8 mouse cellular contexts compared by ENCODE assay signal in genomic region chr7:65156514-65156911, GRCm38 (mm10). TPM values are rescaled to one million over a fixed set of nuclear protein-coding genes. Genes with fewer than 3 reads are reported as not detected.
A peak's percentile ranks its signal among the peaks of the same experiment; 100 is the strongest.
DNase-seq lines count a peak whose midpoint lies in the region; ATAC-seq and TF ChIP-seq lines count a peak whose summit lies in the region.

TSS of gene Fam189a1 (minus strand) at chr7:65156570.

- ATAC-seq in Patski: peak; percentile 46
- ATAC-seq in embryonic facial prominence, embryonic 12.5 days (ENCODE audit: insufficient number of reproducible peaks, insufficient read depth, low FRiP score, low TSS enrichment): peak; percentile 59
- ATAC-seq in hindbrain, embryonic 13.5 days (ENCODE audit: low FRiP score): no peak; the same call in 1 of the 2 replicates
- peak; percentile 81 for ATAC-seq in limb, embryonic 13.5 days (ENCODE audit: low FRiP score, low read depth)
- ATAC-seq in neural tube, embryonic 14.5 days (ENCODE audit: low read depth): no peak; the same call in 1 of the 2 replicates

- in situ Hi-C loops in Patski (cut with MboI; ENCODE audit: low pct_unique_long_range_greater_than_20kb): no loop called here

- CTCF ChIA-PET in Patski (lab: Charles Lee): no interaction called here

- peak within 1 kb of the TSS; percentile 99 for H3K4me2 ChIP-seq in embryonic facial prominence, embryonic 12.5 days (replicated peaks)
- peak within 1 kb of the TSS; percentile 97 for H3K4me2 ChIP-seq in hindbrain, embryonic 13.5 days
- peak within 1 kb of the TSS; percentile 96 for H3K4me2 ChIP-seq in limb, embryonic 13.5 days (replicated peaks)
- peak within 1 kb of the TSS; percentile 89 for H3K4me2 ChIP-seq in neural tube, embryonic 14.5 days (ENCODE audit: low read depth, low read length)

- no peaks in the 10 kb centered on the region for H3K4me1 ChIP-seq in embryonic facial prominence, embryonic 12.5 days
- peaks cover 22% of the 10 kb centered on the region for H3K4me1 ChIP-seq in hindbrain, embryonic 13.5 days (replicated peaks)
- H3K4me1 ChIP-seq in limb, embryonic 13.5 days: peaks cover 11% of the 10 kb centered on the region
- H3K4me1 ChIP-seq in neural tube, embryonic 14.5 days (ENCODE audit: control insufficient read depth, insufficient read depth, low read length): no peaks in the 10 kb centered on the region; the same call in 1 of the 2 replicates

- no peak for TF ChIP-seq CTCF in Patski (IDR thresholded peaks at IDR 0.05)

- no peaks in the 10 kb centered on the region for H3K9me3 ChIP-seq in embryonic facial prominence, embryonic 12.5 days
- H3K9me3 ChIP-seq in hindbrain, embryonic 13.5 days: no peaks in the 10 kb centered on the region
- H3K9me3 ChIP-seq in limb, embryonic 13.5 days: no peaks in the 10 kb centered on the region
- H3K9me3 ChIP-seq in neural tube, embryonic 14.5 days (ENCODE audit: control insufficient read depth, low read length): no peaks in the 10 kb centered on the region

- H3K4me3 ChIP-seq in embryonic facial prominence, embryonic 12.5 days: peak within 1 kb of the TSS; percentile 62
- peak within 1 kb of the TSS; percentile 71 for H3K4me3 ChIP-seq in hindbrain, embryonic 13.5 days
- H3K4me3 ChIP-seq in limb, embryonic 13.5 days: peak within 1 kb of the TSS; percentile 70
- peak within 1 kb of the TSS; percentile 71 for H3K4me3 ChIP-seq in neural tube, embryonic 14.5 days (ENCODE audit: low read depth, low read length)

- peaks cover 33% of the 10 kb centered on the region for H3K27me3 ChIP-seq in Patski
- H3K27me3 ChIP-seq in embryonic facial prominence, embryonic 12.5 days: peaks cover 40% of the 10 kb centered on the region
- peaks cover 20% of the 10 kb centered on the region for H3K27me3 ChIP-seq in hindbrain, embryonic 13.5 days
- H3K27me3 ChIP-seq in limb, embryonic 13.5 days: peaks cover 52% of the 10 kb centered on the region
- H3K27me3 ChIP-seq in neural tube, embryonic 14.5 days (ENCODE audit: control insufficient read depth, insufficient read depth, low read length): no peaks in the 10 kb centered on the region

- H3K27ac ChIP-seq in embryonic facial prominence, embryonic 12.5 days: peak within 1 kb of the TSS; percentile 23; the same call in 1 of the 2 replicates
- H3K27ac ChIP-seq in hindbrain, embryonic 13.5 days: peak within 1 kb of the TSS; percentile 93
- H3K27ac ChIP-seq in limb, embryonic 13.5 days: peak within 1 kb of the TSS; percentile 58; the same call in 1 of the 2 replicates
- H3K27ac ChIP-seq in neural tube, embryonic 14.5 days (ENCODE audit: low read depth, low read length): peak within 1 kb of the TSS; percentile 85

- under 1% methylated on average over 23 of the region's 50 CpGs for WGBS in embryonic facial prominence, embryonic 12.5 days
- WGBS in hindbrain, embryonic 13.5 days: 1% methylated on average over 44 of the region's 50 CpGs
- 0% methylated on average over 36 of the region's 50 CpGs for WGBS in limb, embryonic 13.5 days
- WGBS in neural tube, embryonic 14.5 days: under 1% methylated on average over 20 of the region's 50 CpGs

- POLR2A ChIA-PET in Patski (lab: Charles Lee): no interaction called here

- DNase-seq in heart, adult 11 months: peak; percentile 81
- DNase-seq in heart, postnatal 25 days (ENCODE audit: low spot score): no peak
- no peak for DNase-seq in Patski (ENCODE audit: low read depth, low spot score)
- DNase-seq in urinary bladder, postnatal 10 days (ENCODE audit: low spot score): no peak

- no peaks in the 10 kb centered on the region for H3K36me3 ChIP-seq in embryonic facial prominence, embryonic 12.5 days
- no peaks in the 10 kb centered on the region for H3K36me3 ChIP-seq in hindbrain, embryonic 13.5 days
- no peaks in the 10 kb centered on the region for H3K36me3 ChIP-seq in limb, embryonic 13.5 days
- no peaks in the 10 kb centered on the region for H3K36me3 ChIP-seq in neural tube, embryonic 14.5 days (ENCODE audit: control insufficient read depth, insufficient read depth, low read length)

- peak within 1 kb of the TSS; percentile 69 for H3K9ac ChIP-seq in embryonic facial prominence, embryonic 12.5 days
- peak within 1 kb of the TSS; percentile 85 for H3K9ac ChIP-seq in hindbrain, embryonic 13.5 days
- peak within 1 kb of the TSS; percentile 81 for H3K9ac ChIP-seq in limb, embryonic 13.5 days
- H3K9ac ChIP-seq in neural tube, embryonic 14.5 days (replicated peaks; ENCODE audit: low read depth, low read length): peak within 1 kb of the TSS; percentile 75

- intact Hi-C loops in heart, postnatal 25 days (cut with DNase I): no loop called here

RNA-seq across cellular contexts. Expression of gene Fam189a1, which starts in this region (rescaled TPM):
- not detected for total RNA-seq in heart, postnatal 25 days (2021)
- 2.7 TPM for polyA plus RNA-seq in Patski (2021)
- 2.9 and 3.6 TPM in 2 replicates for polyA plus RNA-seq in embryonic facial prominence, embryonic 12.5 days (2016; fragmentation: Nextera tagmentation; extraction: Ambion mirVana)
- polyA plus RNA-seq in hindbrain, embryonic 13.5 days (2015; fragmentation: Nextera tagmentation; extraction: Ambion mirVana): 8.5 and 8.7 TPM in 2 replicates
- 3.3 and 4.5 TPM in 2 replicates for polyA plus RNA-seq in limb, embryonic 13.5 days (2015; fragmentation: Nextera tagmentation; extraction: Ambion mirVana)
- 13.1 and 14.5 TPM in 2 replicates for polyA plus RNA-seq in neural tube, embryonic 14.5 days (2014; fragmentation: Nextera tagmentation; extraction: Ambion mirVana)

Comparison
In these comparisons a context has a peak if more than half of its experiments do, and no peak if none do; other contexts are left out.
1. ATAC-seq: peak in Patski (single experiment), embryonic facial prominence, embryonic 12.5 days (single experiment) and limb, embryonic 13.5 days (single experiment); none in hindbrain, embryonic 13.5 days (single experiment) and neural tube, embryonic 14.5 days (single experiment).
2. H3K27ac ChIP-seq: peak in every context shown above with its lines; median percentile 93 in hindbrain, embryonic 13.5 days; 85 in neural tube, embryonic 14.5 days; 58 in limb, embryonic 13.5 days; 23 in embryonic facial prominence, embryonic 12.5 days.
3. Peak in every context shown above with its lines, with median percentiles within 50 percentile points of each other: H3K4me2 ChIP-seq, H3K4me3 ChIP-seq and H3K9ac ChIP-seq.